Mouse (Mus musculus): ENCODE results near the gene Plekhj1. TPM values are rescaled to one million over a fixed set of nuclear protein-coding genes. Genes with fewer than 3 reads are reported as not detected.

The Plekhj1 gene
- polyA plus RNA-seq, 1 experiment from 2014 or later = 59.9 TPM

- ATAC-seq (no peak), DNase-seq (ENCODE audit: low spot score) (no peak)
- Histone ChIP-seq H3K4me2 (replicated peaks; ENCODE audit: low read depth, low read length) (no peak overlapping the region), H3K4me1 (ENCODE audit: insufficient read depth, low read depth, low read length) (no peaks in the 10 kb centered on the region), H3K9me3 (ENCODE audit: low read length) (no peaks in the 10 kb centered on the region), H3K36me3 (ENCODE audit: insufficient read depth, low read length) (no peaks in the 10 kb centered on the region), H3K4me3 (ENCODE audit: low read depth, low read length) (no peak overlapping the region), H3K27me3 (replicated peaks; ENCODE audit: insufficient read depth, low read length) (peaks cover 18% of the 10 kb centered on the region), H3K9ac (replicated peaks; ENCODE audit: low read depth) (no peak overlapping the region), H3K27ac (ENCODE audit: low read length) (no peak overlapping the region)
- TF ChIP-seq EP300 (IDR thresholded peaks at IDR 0.05) (no peak), CTCF (IDR thresholded peaks at IDR 0.05) (no peak)
- WGBS = 84% methylated on average over 15 of the region's 15 CpGs
Measured at GRCm38 (mm10) chr10:80842334-80842733, 43.9 kb upstream of the Plekhj1 start.

GRCm38 (mm10) chr10:80841685-80842084 lies 43.3 kb upstream of the Plekhj1 start:
- peaks cover 18% of the 10 kb centered on the region for H3K27me3 ChIP-seq (replicated peaks; ENCODE audit: insufficient read depth, low read length)
- H3K36me3 ChIP-seq (ENCODE audit: insufficient read depth, low read length) = no peaks in the 10 kb centered on the region
- H3K9ac ChIP-seq (replicated peaks; ENCODE audit: low read depth) = no peak overlapping the region
- ATAC-seq (no peak), DNase-seq (ENCODE audit: low spot score) (no peak)
- no peaks in the 10 kb centered on the region for H3K9me3 ChIP-seq (ENCODE audit: low read length)
- TF ChIP-seq EP300 (IDR thresholded peaks at IDR 0.05) (no peak), CTCF (IDR thresholded peaks at IDR 0.05) (no peak)
- H3K27ac ChIP-seq (ENCODE audit: low read length) = no peak overlapping the region
- no peaks in the 10 kb centered on the region for H3K4me1 ChIP-seq (ENCODE audit: insufficient read depth, low read depth, low read length)
- no peak overlapping the region for H3K4me2 ChIP-seq (replicated peaks; ENCODE audit: low read depth, low read length)
- no peak overlapping the region for H3K4me3 ChIP-seq (ENCODE audit: low read depth, low read length)
- WGBS = 77% methylated on average over 2 of the region's 2 CpGs

- 57% methylated on average over 6 of the region's 6 CpGs for WGBS
- Histone ChIP-seq H3K36me3 (ENCODE audit: insufficient read depth, low read length) (no peaks in the 10 kb centered on the region), H3K27me3 (replicated peaks; ENCODE audit: insufficient read depth, low read length) (peaks cover 30% of the 10 kb centered on the region), H3K9ac (replicated peaks; ENCODE audit: low read depth) (no peak overlapping the region), H3K9me3 (ENCODE audit: low read length) (no peaks in the 10 kb centered on the region), H3K4me1 (ENCODE audit: insufficient read depth, low read depth, low read length) (no peaks in the 10 kb centered on the region), H3K4me2 (replicated peaks; ENCODE audit: low read depth, low read length) (no peak overlapping the region), H3K4me3 (ENCODE audit: low read depth, low read length) (no peak overlapping the region), H3K27ac (ENCODE audit: low read length) (no peak overlapping the region)
- TF ChIP-seq CTCF (IDR thresholded peaks at IDR 0.05) = no peak
- no peak for TF ChIP-seq EP300 (IDR thresholded peaks at IDR 0.05)
- ATAC-seq = no peak
- DNase-seq (ENCODE audit: low spot score) = no peak
Measured at GRCm38 (mm10) chr10:80839848-80840247, 41.4 kb upstream of the Plekhj1 start.

GRCm38 (mm10) chr10:80838346-80838912 lies 40.0 kb upstream of the Plekhj1 start:
- no peak overlapping the region for H3K4me2 ChIP-seq (replicated peaks; ENCODE audit: low read depth, low read length)
- 55% methylated on average over 2 of the region's 2 CpGs for WGBS
- no peaks in the 10 kb centered on the region for H3K4me1 ChIP-seq (ENCODE audit: insufficient read depth, low read depth, low read length)
- no peaks in the 10 kb centered on the region for H3K36me3 ChIP-seq (ENCODE audit: insufficient read depth, low read length)
- no peak overlapping the region for H3K9ac ChIP-seq (replicated peaks; ENCODE audit: low read depth)
- H3K27ac ChIP-seq (ENCODE audit: low read length) = no peak overlapping the region
- H3K4me3 ChIP-seq (ENCODE audit: low read depth, low read length) = no peak overlapping the region
- no peaks in the 10 kb centered on the region for H3K9me3 ChIP-seq (ENCODE audit: low read length)
- TF ChIP-seq CTCF (IDR thresholded peaks at IDR 0.05) (no peak), EP300 (IDR thresholded peaks at IDR 0.05) (no peak)
- ATAC-seq (no peak), DNase-seq (ENCODE audit: low spot score) (no peak)
- H3K27me3 ChIP-seq (replicated peaks; ENCODE audit: insufficient read depth, low read length) = peaks cover 26% of the 10 kb centered on the region

- H3K27ac ChIP-seq (ENCODE audit: low read length) = no peak overlapping the region
Measured at GRCm38 (mm10) chr10:80837827-80838226, 39.4 kb upstream of the Plekhj1 start.

GRCm38 (mm10) chr10:80836949-80837379 lies 38.5 kb upstream of the Plekhj1 start:
- Histone ChIP-seq H3K27ac (ENCODE audit: low read length) (no peak overlapping the region), H3K9me3 (ENCODE audit: low read length) (no peaks in the 10 kb centered on the region), H3K36me3 (ENCODE audit: insufficient read depth, low read length) (no peaks in the 10 kb centered on the region), H3K4me2 (replicated peaks; ENCODE audit: low read depth, low read length) (no peak overlapping the region), H3K27me3 (replicated peaks; ENCODE audit: insufficient read depth, low read length) (peaks cover 19% of the 10 kb centered on the region; the same call in 1 of the 2 replicates), H3K4me1 (ENCODE audit: insufficient read depth, low read depth, low read length) (no peaks in the 10 kb centered on the region), H3K9ac (replicated peaks; ENCODE audit: low read depth) (no peak overlapping the region), H3K4me3 (ENCODE audit: low read depth, low read length) (no peak overlapping the region)
- ATAC-seq = no peak
- no peak for TF ChIP-seq EP300 (IDR thresholded peaks at IDR 0.05)
- no peak for TF ChIP-seq CTCF (IDR thresholded peaks at IDR 0.05)
- no peak for DNase-seq (ENCODE audit: low spot score)
- WGBS = 36% methylated on average over 7 of the region's 7 CpGs

More at GRCm38 (mm10) chr10:80837827-80838226, 39.4 kb upstream of the Plekhj1 start:
- Histone ChIP-seq H3K4me1 (ENCODE audit: insufficient read depth, low read depth, low read length) (no peaks in the 10 kb centered on the region), H3K9ac (replicated peaks; ENCODE audit: low read depth) (no peak overlapping the region), H3K27me3 (replicated peaks; ENCODE audit: insufficient read depth, low read length) (peaks cover 20% of the 10 kb centered on the region), H3K36me3 (ENCODE audit: insufficient read depth, low read length) (no peaks in the 10 kb centered on the region), H3K4me2 (replicated peaks; ENCODE audit: low read depth, low read length) (no peak overlapping the region), H3K4me3 (ENCODE audit: low read depth, low read length) (no peak overlapping the region), H3K9me3 (ENCODE audit: low read length) (no peaks in the 10 kb centered on the region)
- DNase-seq (ENCODE audit: low spot score) = no peak
- no peak for TF ChIP-seq EP300 (IDR thresholded peaks at IDR 0.05)
- TF ChIP-seq CTCF (IDR thresholded peaks at IDR 0.05) = no peak
- WGBS = 9% methylated on average over 2 of the region's 2 CpGs
- ATAC-seq = no peak

Measured in lung, postnatal 0 days (tissue).